Mouse (Mus musculus): ENCODE data around the gene Ccdc126.

DNA sequence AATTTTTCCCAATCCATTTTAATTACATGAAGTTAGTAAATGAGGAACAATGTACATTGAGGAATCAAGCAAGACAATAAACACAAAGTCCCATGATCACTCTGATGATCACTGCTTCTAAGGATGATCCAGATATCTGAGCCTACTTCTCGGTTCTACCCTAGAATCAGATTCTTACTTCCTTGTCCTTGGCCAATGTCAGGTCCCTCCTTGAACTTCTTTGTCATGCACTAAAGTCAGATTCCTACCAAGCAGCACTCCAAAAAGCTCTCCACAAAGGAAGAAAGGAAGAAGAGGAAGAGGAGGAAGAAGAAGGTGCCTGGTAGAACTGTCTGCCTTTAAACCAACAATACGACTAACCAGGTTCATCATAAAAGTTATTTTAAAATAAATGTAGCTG, 46.2 kb upstream of the Ccdc126 start:
- TF ChIP-seq EP300 (IDR thresholded peaks at IDR 0.05; ENCODE audit: insufficient read depth, low read depth, low read length) (no peak), POLR2A (IDR thresholded peaks at IDR 0.05; ENCODE audit: insufficient read depth, low read length) (no peak)
